Mouse (Mus musculus): ENCODE measurements at regions not wholly inside any gene's neighbourhood (a gene's known extent, or its start where the extent isn't known, plus 50 kb on each side); places are given as distances from the start of the nearest gene placed in this dataset.

DNA sequence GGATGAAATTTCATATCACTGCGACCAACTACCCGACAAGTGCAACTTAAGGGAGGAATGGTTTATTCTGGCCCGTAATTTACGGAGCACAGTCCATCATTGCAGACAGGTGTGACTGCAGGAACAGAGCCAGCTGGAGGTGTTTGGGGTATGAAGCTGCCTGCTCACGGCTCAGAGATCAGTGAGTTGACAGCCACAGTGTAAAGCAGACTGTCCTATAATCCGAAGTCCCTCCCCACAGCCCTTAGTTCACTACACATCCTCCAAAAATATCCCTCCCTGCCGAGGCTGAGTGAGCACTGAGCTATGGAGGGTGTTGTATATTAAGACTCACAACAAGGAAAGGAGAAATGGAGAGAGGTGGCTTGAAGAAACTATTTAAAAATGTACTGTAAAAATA lies 88.0 kb upstream of the Ednrb start:
- no peak for DNase-seq (ENCODE audit: low spot score in 2 of 2)

DNA sequence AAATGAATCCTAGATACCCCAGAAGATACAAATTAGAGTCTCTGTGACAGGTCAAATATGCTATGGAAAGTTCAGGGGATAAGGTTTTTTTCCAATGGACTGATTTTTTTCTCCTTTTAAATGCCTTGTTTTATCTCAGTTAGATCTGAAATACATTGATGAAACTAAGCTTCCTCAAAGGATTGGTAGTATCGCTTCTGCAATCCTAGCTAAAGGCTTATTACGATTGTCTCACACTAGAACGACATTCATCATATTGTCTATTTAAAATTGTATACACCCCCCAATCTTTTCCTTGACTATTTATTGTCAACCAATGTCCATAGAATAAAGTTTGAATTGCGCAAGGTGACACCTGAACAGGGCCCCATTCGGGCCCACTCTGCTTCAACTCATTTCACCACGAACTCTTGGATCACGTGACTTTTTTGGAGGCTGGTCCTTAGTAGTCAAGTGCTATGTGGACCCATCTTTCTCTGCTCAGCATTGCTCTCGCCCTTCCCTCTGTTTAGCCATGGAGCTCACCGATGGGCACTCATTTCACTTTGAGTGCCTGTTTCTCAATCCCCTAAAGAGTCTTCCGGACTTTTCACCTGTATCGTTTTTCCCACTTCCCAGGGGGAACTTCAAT lies 85.6 kb upstream of the Ednrb start:
- DNase-seq (ENCODE audit: low spot score in 2 of 2) = no peak

DNA sequence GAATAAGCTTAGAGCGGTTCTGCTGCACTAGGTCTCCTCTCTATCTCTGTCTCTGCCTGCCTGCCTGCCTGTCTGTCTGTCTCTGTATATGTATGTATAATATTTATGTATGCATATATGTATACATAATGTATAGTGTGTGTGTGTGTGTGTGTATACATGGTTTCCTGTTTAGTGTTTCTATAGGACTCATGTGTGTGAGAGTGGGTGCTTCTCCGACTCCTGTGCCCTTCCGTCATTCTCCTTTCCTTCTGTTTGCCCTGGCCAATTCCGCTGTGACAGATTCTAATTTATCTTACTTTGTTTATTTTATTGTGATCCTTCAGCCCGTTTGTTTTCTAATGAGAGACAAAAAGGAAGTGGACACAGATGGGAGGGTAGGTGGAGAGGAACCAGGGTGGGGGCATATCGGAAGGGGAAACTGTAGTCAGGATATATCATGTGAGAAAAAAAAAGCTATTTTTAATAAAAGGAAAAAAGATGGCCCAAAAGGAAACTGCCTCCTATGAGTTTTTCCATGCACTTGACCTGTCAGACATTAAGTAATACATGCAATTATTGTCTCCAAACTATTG lies 85.0 kb upstream of the Ednrb start:
- DNase-seq (ENCODE audit: low spot score in 2 of 2) = no peak

DNA sequence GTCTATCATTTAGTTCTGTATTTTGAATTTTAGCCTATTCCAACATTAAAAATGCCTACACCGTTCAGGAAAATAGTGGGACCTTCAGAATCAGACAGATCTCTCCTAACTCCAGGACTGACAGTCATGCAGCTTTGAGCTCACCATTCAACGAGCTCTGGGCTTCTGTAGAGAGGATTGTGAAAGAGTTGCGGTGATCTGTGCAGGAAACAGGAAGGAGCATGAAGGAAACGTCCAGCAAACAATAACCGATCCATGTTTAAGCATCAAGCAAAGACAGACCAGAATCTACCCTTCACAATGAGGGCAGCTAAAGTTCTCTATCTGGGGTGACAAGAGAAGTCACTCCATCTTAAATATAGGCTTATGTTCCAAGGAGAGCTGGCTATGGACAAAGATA lies 76.0 kb upstream of the Ednrb start:
- DNase-seq (ENCODE audit: low spot score in 2 of 2) = no peak

DNA sequence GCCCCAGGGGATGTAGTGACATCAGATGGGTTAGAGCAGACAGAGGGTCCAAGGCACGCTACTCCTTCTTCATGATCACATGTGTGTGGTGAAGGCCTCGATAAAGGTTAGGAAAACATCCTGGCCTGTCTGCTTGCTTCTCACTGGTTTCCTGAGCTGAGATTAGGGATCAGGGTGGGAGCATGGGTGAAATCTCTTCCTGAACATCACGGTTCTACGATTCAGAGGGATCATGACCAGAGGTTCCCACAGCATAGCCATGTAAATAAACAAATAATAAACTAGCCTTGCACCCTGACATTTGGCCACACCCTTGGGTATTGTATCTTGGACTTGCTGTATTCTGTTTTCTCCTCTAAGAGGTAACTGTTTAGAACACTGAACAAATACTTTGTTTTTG lies 75.2 kb upstream of the Ednrb start:
- no peak for DNase-seq (ENCODE audit: low spot score in 2 of 2)

DNA sequence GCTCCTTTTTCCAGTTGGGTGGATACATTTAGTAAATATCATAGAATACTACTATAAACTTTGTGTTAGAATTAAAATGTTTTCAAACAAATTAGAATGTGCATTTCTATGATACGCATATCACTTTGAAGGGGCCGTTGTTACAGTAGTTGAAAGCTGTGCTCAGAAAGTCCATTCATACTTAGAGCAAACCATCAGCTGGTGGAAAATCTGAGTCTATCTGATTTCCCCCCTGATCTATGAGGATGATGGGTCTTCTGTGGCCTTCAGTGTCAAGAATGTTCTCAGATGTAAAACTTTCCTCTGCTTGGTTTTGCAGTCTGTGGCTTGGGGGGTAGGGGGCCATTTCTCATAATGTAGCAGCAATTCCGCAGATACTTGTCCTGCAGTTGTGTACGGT lies 69.3 kb upstream of the Ednrb start:
- no peak for DNase-seq (ENCODE audit: low spot score in 2 of 2)

DNA sequence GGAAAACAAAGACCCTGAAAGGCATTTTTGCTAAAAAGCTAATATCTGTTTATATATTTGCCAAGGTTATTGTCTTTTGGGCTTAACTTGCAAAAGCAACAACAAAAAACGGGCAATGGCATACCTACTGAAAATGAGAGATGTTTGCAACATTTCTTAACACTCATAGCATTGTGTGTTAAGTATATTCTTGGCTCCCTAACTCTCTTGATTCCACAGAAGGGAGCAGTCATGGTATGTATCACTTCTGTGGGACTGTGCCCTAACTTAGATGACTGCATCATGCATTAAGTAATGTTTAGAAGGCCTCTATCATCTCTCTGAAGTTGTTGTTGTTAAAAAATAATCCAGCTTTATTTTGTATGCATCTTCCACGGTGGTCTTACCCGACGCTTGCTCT lies 67.5 kb upstream of the Ednrb start:
- DNase-seq (ENCODE audit: low spot score in 2 of 2) = no peak

DNA sequence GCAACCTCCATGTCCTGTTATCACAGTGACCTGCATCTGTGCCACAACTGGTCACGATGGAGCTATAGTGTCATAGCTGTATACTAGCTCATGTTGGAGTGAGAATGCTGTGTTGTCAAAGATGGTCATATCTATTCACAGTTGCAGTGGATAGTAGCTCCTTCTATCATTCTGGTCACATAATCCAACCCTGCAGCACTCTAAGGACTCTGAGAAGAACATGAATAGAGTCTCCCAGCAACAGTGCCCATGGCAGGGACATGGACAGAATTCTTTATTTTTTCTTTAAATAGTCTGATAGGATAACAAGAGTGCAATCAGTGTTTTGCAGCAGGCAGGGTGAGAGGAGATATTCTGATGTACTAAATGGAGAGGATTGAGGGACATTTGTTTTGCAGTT lies 67.1 kb upstream of the Ednrb start:
- DNase-seq (ENCODE audit: low spot score in 2 of 2) = no peak

DNA sequence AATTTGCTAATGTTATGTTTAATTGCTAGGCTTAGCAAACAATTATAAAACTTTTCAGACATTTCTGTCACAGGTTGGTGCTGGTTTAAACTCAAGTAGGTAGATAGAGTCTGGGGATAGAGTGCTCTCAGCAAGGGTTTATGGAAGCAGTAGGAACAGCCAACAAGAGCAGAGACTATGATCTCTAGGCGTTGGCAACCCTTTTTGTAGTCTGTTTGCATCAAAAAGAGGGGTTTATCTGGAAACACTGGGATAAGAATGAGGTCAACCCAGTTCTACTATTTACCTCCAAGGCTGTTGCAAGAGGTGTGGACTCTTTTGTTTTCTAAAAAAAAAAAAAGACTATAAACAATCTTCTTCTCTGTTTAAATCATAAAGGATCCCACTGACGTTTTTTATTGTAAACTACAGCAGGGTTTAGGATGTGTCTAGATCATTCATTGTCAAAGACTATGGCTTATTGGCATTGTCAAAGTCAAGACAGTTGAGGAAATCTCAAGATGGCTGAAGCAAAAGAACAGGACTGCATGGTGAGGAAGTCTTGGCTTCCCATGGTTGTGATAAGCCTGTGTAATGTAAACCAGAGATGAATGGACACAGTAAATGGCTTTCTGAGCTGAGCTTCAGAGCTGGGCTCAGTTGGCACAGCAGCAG lies 62.3 kb upstream of the Ednrb start:
- DNase-seq (ENCODE audit: low spot score in 2 of 2) = no peak

DNA sequence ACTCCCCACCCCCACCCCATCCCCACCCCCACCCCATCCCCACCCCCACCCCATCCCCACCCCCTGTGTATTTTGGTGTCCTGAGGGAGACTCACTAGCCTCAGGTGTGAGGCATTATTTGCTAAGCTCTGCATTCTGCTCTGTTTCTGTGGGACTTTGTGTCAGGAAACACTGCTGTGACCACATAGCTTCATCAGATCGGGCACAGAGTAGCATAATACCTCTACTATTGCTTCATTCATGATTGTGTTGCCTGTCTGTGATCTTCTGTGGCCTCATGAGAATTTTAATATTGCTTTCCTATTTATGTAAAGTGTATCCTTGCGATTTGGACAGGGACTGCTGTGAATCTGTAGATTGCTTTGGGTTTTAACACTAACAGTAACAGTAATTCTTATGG lies 56.6 kb upstream of the Ednrb start:
- DNase-seq (ENCODE audit: low spot score in 2 of 2) = no peak

DNA sequence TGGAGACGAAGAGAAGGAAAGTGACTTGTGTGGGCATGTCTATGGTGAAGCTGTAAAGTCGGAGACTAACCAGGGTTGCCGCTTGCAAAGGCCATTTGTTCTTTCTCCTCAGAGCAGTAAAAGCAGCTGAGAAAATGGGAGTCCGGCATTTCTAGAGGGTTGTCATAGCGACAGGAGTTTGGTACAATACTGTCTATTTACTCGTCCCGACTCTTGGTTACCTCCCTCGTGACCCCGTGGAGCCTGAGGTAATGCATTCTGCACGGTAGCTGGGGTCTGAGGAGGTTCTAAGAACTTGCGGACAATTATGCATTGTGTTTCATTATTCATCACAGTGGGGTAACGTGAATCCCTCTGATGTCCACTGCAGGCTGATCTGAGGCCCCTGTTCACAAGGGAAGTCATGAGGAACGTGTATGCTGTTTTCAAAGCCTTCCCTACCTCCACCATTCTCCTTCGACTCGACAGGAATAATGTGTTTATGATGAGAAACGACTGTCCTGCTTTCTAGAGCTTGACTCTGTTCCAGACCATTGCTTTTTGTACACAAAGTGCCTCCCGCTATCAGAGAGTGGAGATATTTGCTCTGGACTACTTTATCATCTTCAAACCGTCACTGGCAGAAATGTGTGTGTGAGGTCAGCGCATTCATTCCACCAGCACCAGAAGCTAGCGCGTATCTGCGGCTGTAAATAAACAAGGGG lies 55.1 kb upstream of the Ednrb start:
- no peak for DNase-seq (ENCODE audit: low spot score in 2 of 2)

DNA sequence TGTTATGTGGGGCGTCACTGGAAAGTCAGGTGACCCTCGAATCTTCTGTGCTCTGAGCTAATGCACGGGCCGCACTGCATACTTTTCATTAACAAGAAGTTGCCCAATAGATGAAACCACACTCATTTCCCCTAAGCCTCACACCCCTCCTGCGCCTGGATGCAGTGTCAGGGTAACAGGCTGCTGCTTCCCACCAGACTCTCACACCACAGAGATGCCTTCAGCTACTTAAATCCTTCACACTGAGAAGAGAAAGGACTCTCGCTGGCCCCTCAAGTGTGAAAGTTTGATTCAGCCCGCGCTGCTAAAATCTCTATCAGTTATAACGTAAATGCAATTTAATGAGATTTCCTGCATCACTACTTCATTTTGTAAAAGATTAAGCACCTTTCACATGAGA lies 54.5 kb upstream of the Ednrb start:
- no peak for DNase-seq (ENCODE audit: low spot score in 2 of 2)

DNA sequence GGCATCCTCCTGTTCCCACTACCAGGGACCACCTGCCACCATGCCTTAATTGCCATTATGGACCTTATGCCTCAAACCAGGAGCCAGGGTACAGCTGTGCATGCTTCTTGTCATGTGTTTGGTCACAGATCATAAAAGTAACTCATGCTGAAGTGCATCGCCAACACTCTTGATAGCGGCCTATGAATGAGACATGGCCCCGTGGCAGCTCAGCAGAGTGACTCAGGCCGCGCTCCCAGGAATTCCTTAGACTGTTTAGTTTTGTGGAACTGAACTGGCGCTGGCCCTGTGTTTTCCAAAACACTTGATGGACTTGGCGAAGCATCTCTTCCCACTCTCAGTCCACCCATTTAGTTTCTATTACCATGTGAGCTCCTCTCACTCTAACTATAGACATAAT lies 51.1 kb upstream of the Ednrb start:
- DNase-seq (ENCODE audit: low spot score in 2 of 2) = no peak
